Mouse (Mus musculus) inflammation-experienced regulatory T-cells, adult 6 months (primary cell): Measurements from ENCODE around the gene Sox30. TPM values are rescaled to one million over a fixed set of nuclear protein-coding genes. Genes with fewer than 3 reads are reported as not detected.
"Not testable (repeated sequence)": the region's sequence is repeated elsewhere in the genome, so short reads cannot be mapped to it uniquely, and the experiment has no call there.

Experiments
- ATAC-seq: one replicate; pipeline ENCODE4 v1.8.0; 2017
- polyA plus RNA-seq, 3 experiments: library from polyadenylated mRNA; unstranded; fragments of 100-300 nt; shearing (Covaris generic); gene quantifications; one replicate each; pipeline ENCODE4 v1.2.1; 2017

Gene Sox30
- polyA plus RNA-seq, 3 experiments from 2014 or later: 0.21 TPM; not detected in 2

- no peak for ATAC-seq
Observed at GRCm38 (mm10) chr11:46021850-46022249, 41.7 kb downstream of the Sox30 start.

- no peak for ATAC-seq
Observed at GRCm38 (mm10) chr11:46022983-46023382, 42.9 kb downstream of the Sox30 start.

- ATAC-seq: no peak
Observed at GRCm38 (mm10) chr11:46025962-46026392, 45.9 kb downstream of the Sox30 start.

- ATAC-seq: no peak
Observed at GRCm38 (mm10) chr11:46027952-46028814, 48.1 kb downstream of the Sox30 start.

GRCm38 (mm10) chr11:46029485-46029884 is 49.4 kb downstream of the Sox30 start:
- no peak for ATAC-seq

- ATAC-seq: no peak
Observed at GRCm38 (mm10) chr11:46030026-46030425, 49.9 kb downstream of the Sox30 start.

- ATAC-seq: no peak
Observed at GRCm38 (mm10) chr11:46031470-46031869, 51.4 kb downstream of the Sox30 start.

- no peak for ATAC-seq
Observed at GRCm38 (mm10) chr11:46032956-46033355, 52.8 kb downstream of the Sox30 start.

GRCm38 (mm10) chr11:46036374-46036773 is 56.3 kb downstream of the Sox30 start:
- no peak for ATAC-seq

GRCm38 (mm10) chr11:46038901-46039300 is 58.8 kb downstream of the Sox30 start:
- ATAC-seq: peak; percentile 17

GRCm38 (mm10) chr11:46039335-46039734 is 59.2 kb downstream of the Sox30 start:
- peak; percentile 28 for ATAC-seq

- no peak for ATAC-seq
Observed at GRCm38 (mm10) chr11:46040841-46041556, 60.9 kb downstream of the Sox30 start.

GRCm38 (mm10) chr11:46041607-46042267 is 61.6 kb downstream of the Sox30 start:
- no peak for ATAC-seq

- no peak for ATAC-seq
Observed at GRCm38 (mm10) chr11:46044781-46045180, 64.7 kb downstream of the Sox30 start.

- no peak for ATAC-seq
Observed at GRCm38 (mm10) chr11:46047264-46047663, 67.2 kb downstream of the Sox30 start.

- ATAC-seq: peak; percentile 55
Observed at GRCm38 (mm10) chr11:46052105-46052659, 72.1 kb downstream of the Sox30 start, which contains the start of gene Gm12166. TSS of gene Gm12166 (minus strand) at chr11:46052321.

- not testable (repeated sequence) for ATAC-seq
Observed at GRCm38 (mm10) chr11:46053457-46053856, 73.3 kb downstream of the Sox30 start.

- ATAC-seq: no peak
Observed at GRCm38 (mm10) chr11:46054311-46054710, 74.2 kb downstream of the Sox30 start.

- no peak for ATAC-seq
Observed at GRCm38 (mm10) chr11:46054911-46055895, 75.1 kb downstream of the Sox30 start.

- ATAC-seq: peak; percentile 33
Observed at GRCm38 (mm10) chr11:46055896-46056769, 76.0 kb downstream of the Sox30 start, which contains the start of gene Adam19. TSS of gene Adam19 (plus strand) at chr11:46055992.
